Mouse (Mus musculus): ENCODE data around the gene Gpr176. TPM values are rescaled to one million over a fixed set of nuclear protein-coding genes. Genes with fewer than 3 reads are reported as not detected.
A peak's percentile ranks its signal among the peaks of the same experiment; 100 is the strongest.

Gene Gpr176
- polyA plus RNA-seq, 1 experiment from 2014 or later = 0.15 TPM

DNA sequence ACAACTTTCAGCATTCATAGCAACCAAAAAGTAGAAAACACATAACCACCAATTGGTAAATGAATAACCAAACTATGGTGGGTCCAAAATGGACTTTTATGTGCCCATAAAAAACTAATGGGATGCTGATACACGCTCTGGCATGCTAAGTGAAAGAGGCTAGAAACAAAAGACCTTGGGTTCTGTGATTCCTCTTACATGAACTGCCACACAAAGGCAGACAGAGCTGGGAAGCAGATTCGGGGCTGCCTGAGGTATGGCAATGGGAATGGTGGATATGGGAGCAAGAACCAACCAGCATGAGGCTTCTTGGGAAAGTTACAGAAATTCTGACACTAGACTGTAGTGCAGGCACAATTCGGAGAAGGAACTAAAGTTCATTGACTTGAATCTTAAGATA is 90.8 kb downstream of the Gpr176 start:
- Histone ChIP-seq H3K27me3 (ENCODE audit: low read depth, poor library complexity, severe bottlenecking) (0 out of 2 replicates have a peak, but pooled peaks cover 5% of the 10 kb centered on the region), H3K4me1 (no peaks in the 10 kb centered on the region), H3K36me3 (no peaks in the 10 kb centered on the region), H3K27ac (no peak overlapping the region), H3K4me3 (no peak overlapping the region), H3K9me3 (replicated peaks) (no peaks in the 10 kb centered on the region)
- no peak for DNase-seq (ENCODE audit: low spot score)
- 87% methylated on average over 3 of the region's 3 CpGs for WGBS

DNA sequence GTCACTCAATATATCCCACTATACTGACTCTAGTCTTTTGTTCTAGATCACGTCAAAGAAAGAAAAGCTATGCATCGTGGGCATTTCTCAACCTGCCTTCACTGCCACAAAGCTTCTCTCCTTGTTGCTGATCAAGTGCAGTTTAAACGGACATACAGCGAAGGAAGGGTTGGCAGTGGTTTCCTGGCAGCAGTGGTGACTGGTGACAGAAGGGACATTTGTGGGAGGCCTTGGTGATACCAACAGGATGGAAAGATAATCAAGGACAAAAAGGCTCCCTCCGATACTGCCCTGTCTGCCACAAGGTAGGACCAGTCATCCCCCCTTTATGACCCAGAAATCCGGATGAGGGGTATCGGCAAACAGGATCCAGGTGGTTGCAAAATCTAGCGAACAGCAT is 95.0 kb downstream of the Gpr176 start:
- WGBS = 94% methylated on average over 8 of the region's 8 CpGs

DNA sequence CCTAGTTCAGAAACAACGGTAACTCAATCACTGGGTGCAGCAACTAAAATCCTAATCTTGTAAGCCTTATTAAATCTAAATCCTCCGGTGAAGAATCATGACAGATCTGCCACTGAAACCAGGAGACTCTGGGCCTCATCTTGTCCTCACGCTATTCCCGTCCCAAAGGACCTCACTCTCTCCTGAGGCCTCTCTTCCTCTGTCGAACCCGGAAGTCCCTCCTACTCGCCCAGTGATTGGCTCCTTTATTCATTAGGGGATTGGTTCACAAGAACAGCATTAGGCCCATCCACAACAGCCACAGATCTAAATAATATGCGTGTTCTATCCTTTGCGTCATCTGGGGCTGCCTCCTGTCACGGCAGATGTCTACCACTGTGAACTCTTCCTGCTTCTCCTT is 101.6 kb downstream of the Gpr176 start:
- WGBS = 91% methylated on average over 10 of the region's 10 CpGs
- H3K4me1 ChIP-seq = no peaks in the 10 kb centered on the region

More for the DNA sequence above, 95.0 kb downstream of the Gpr176 start:
- Histone ChIP-seq H3K4me3 (no peak overlapping the region), H3K9me3 (replicated peaks) (no peaks in the 10 kb centered on the region), H3K4me1 (no peaks in the 10 kb centered on the region), H3K36me3 (no peaks in the 10 kb centered on the region), H3K27me3 (ENCODE audit: low read depth, poor library complexity, severe bottlenecking) (0 out of 2 replicates have a peak, but pooled peaks cover 3% of the 10 kb centered on the region), H3K27ac (no peak overlapping the region)
- no peak for DNase-seq (ENCODE audit: low spot score)

DNA sequence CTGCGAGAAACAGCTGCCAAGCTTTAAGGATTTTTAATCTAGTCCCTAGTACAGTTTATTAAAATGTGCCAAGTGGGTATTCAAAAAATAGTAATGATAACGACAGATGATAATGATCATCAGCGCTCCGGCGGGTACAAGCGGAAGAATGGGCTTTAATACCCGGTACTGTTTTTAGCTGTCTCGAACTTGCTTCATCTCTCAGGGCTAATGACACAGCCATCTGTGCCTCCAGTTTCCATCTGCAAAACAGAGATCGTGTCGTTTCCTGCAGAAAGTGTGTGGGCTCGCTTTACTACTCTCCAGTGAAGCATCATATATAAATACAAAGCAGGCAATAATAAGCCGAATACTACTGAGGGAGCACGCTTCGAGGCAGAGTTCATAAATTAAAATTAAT is 103.0 kb downstream of the Gpr176 start:
- 94% methylated on average over 14 of the region's 14 CpGs for WGBS
- Histone ChIP-seq H3K9me3 (replicated peaks) (no peaks in the 10 kb centered on the region), H3K27ac (no peak overlapping the region), H3K27me3 (ENCODE audit: low read depth, poor library complexity, severe bottlenecking) (no peaks in the 10 kb centered on the region), H3K4me3 (no peak overlapping the region), H3K36me3 (no peaks in the 10 kb centered on the region), H3K4me1 (no peaks in the 10 kb centered on the region)
- DNase-seq (ENCODE audit: low spot score) = no peak

More for the DNA sequence above, 101.6 kb downstream of the Gpr176 start:
- Histone ChIP-seq H3K9me3 (replicated peaks) (no peaks in the 10 kb centered on the region), H3K27me3 (ENCODE audit: low read depth, poor library complexity, severe bottlenecking) (no peaks in the 10 kb centered on the region), H3K36me3 (no peaks in the 10 kb centered on the region), H3K4me3 (no peak overlapping the region), H3K27ac (no peak overlapping the region)
- no peak for DNase-seq (ENCODE audit: low spot score)

DNA sequence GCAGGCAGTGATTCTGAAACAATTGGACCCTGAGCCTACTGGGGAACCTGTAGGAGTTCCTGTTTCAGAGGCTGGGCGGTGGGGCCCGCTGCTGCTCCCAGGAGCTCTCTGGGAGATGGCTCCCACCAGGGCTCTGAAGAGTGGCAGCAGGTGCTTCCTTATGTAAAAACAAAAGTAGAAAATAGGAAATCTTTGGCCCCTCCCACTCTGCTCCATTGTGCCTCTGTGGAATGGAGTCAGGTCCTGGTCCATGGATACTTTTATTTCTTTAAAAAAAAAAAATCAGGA is 109.4 kb downstream of the Gpr176 start:
- WGBS = 58% methylated on average over 2 of the region's 2 CpGs

DNA sequence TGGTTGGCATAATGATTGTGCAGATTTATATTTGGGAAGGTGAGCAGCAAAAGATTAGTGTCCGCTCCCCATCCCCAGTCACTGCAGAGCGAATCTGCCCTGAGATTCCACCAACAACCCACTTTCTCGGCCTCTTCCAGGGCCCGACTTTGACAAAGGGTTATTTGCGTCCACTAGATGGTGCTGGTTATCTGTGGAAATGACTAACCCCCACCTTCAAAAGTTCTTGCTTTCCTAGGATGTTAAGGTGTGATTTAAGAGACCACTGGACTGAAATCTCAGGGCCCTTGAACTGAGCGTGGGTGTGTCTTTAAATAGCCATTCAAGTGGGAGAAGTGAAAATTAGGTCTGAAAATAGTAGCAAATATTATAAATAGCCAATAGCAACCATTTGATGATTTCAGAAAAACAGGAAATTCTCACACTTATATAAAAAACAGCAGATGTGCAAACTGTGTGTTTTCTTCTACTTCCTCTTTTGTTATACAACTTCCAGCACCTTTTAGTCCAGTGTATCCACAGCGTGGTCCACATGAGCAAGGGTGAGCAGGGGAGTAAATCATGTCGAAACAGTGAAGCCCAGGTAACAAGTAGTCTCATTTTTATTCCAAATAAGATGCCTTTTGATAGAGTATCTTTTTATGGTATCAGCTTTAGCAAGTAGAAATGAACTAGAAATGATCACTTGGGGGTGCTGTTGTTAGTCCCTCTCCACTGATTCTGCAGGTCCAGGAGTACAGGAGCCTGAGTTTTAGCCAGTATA is 109.9 kb downstream of the Gpr176 start:
- DNase-seq (ENCODE audit: low spot score) = peak; percentile 48
- H3K4me3 ChIP-seq = no peak overlapping the region
- no peaks in the 10 kb centered on the region for H3K9me3 ChIP-seq (replicated peaks)
- H3K36me3 ChIP-seq = no peaks in the 10 kb centered on the region
- H3K27me3 ChIP-seq (ENCODE audit: low read depth, poor library complexity, severe bottlenecking) = no peaks in the 10 kb centered on the region
- WGBS = 21% methylated on average over 8 of the region's 8 CpGs
- no peak overlapping the region for H3K27ac ChIP-seq
- no peaks in the 10 kb centered on the region for H3K4me1 ChIP-seq

More for the DNA sequence above, 109.4 kb downstream of the Gpr176 start:
- Histone ChIP-seq H3K9me3 (replicated peaks) (no peaks in the 10 kb centered on the region), H3K36me3 (no peaks in the 10 kb centered on the region), H3K27me3 (ENCODE audit: low read depth, poor library complexity, severe bottlenecking) (no peaks in the 10 kb centered on the region), H3K4me1 (no peaks in the 10 kb centered on the region), H3K4me3 (no peak overlapping the region), H3K27ac (no peak overlapping the region)
- DNase-seq (ENCODE audit: low spot score) = no peak

DNA sequence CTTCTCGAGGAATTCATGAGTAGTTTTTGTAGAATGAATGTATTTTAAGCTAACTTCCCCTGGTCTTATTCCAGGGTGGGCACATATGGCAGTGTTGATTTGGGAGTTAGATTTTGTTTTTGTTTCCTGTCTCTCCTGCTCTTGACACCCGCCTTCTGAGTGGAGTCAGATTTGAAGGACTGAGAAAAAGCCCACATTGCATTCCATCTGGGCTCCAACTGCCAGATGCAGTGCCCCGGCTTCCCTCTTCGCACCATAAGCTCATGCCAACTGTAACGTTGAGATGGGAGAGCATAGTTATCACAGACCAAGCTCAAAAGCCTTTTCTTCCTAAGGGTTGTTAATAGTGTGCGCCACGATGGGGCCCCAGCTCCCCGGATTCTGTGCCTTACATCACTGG is 110.5 kb downstream of the Gpr176 start:
- H3K27ac ChIP-seq = no peak overlapping the region
- no peaks in the 10 kb centered on the region for H3K27me3 ChIP-seq (ENCODE audit: low read depth, poor library complexity, severe bottlenecking)
- H3K4me3 ChIP-seq = no peak overlapping the region
- no peaks in the 10 kb centered on the region for H3K4me1 ChIP-seq
- 69% methylated on average over 8 of the region's 8 CpGs for WGBS
- no peaks in the 10 kb centered on the region for H3K36me3 ChIP-seq
- no peak for DNase-seq (ENCODE audit: low spot score)
- no peaks in the 10 kb centered on the region for H3K9me3 ChIP-seq (replicated peaks)

DNA sequence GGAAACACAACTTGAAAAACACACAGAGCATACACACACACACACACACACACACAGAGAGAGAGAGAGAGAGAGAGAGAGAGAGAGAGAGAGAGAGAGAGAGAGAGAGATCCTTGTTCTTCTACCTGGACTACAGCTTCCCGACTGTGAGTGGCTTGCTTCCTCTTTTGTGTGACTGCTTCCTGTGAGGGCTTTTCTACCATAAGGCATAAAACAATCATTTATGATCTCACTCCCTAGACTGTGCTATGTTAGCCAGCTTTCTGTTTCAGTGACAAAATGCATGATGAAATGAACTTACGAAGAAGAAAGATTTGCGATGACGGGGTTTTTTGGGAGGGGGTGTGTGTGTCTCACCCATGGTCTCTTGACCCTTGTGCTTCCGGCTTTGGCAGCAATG is 113.5 kb downstream of the Gpr176 start:
- no peak overlapping the region for H3K4me3 ChIP-seq
- WGBS = 83% methylated on average over 5 of the region's 5 CpGs

DNA sequence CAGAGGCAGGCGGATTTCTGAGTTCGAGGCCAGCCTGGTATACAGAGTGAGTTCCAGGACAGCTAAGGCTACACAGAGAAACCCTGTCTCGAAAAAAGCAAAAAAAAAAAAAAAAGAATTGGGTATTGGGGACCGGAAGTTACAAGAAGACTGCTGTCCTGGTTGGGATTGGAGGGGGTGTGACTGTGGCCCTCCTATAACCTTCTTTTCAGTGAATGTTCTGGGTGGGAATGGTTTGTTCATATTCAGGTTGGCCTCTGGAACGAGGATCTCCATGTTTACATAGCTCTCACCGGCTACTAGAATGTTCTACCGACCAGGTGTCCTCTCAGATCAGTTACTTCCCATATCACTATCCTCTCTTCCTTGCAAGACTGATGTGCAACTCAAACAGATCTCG is 116.1 kb downstream of the Gpr176 start:
- Histone ChIP-seq H3K27me3 (ENCODE audit: low read depth, poor library complexity, severe bottlenecking) (peaks cover 3% of the 10 kb centered on the region; the same call in 1 of the 2 replicates), H3K4me3 (peak overlapping the region; percentile 63), H3K9me3 (replicated peaks) (no peaks in the 10 kb centered on the region), H3K27ac (no peak overlapping the region), H3K36me3 (no peaks in the 10 kb centered on the region), H3K4me1 (peaks cover 10% of the 10 kb centered on the region)
- no peak for DNase-seq (ENCODE audit: low spot score)
- WGBS = 79% methylated on average over 8 of the region's 8 CpGs

More for the DNA sequence above, 113.5 kb downstream of the Gpr176 start:
- no peaks in the 10 kb centered on the region for H3K9me3 ChIP-seq (replicated peaks)
- no peak for DNase-seq (ENCODE audit: low spot score)
- no peaks in the 10 kb centered on the region for H3K36me3 ChIP-seq
- no peaks in the 10 kb centered on the region for H3K27me3 ChIP-seq (ENCODE audit: low read depth, poor library complexity, severe bottlenecking)
- H3K27ac ChIP-seq = no peak overlapping the region
- peaks cover 6% of the 10 kb centered on the region for H3K4me1 ChIP-seq

DNA sequence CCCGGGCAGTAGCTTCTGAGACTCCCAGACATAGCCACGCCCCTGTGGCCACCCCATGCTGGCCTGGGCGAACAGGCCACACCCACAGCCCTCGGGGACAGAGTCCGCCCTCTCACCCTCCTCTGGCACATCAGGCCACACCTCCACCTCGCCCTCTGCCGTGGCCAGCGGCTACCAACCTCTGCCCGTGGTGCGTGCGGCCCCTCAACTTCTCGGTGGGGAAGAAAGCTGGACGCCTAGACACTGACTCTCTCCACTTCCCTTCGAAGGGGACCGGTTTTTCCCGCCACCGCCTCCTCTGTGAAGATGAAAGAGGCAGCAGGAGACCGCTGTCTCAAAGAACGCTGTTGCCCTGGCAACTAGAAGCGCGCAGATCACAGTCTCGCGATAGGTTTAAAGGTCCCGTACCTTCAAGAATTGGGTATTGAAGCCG is 116.6 kb downstream of the Gpr176 start, which contains the start of gene Fsip1:
Fsip1 (minus strand) TSS at position 346 of the 433 bp plus-strand sequence.
- Histone ChIP-seq H3K27me3 (ENCODE audit: low read depth, poor library complexity, severe bottlenecking) (peaks cover 3% of the 10 kb centered on the region; the same call in 1 of the 2 replicates), H3K4me1 (peaks cover 10% of the 10 kb centered on the region), H3K9me3 (replicated peaks) (no peaks in the 10 kb centered on the region), H3K27ac (peak within 1 kb of the TSS; percentile 81), H3K4me3 (peak within 1 kb of the TSS; percentile 63), H3K36me3 (no peaks in the 10 kb centered on the region)
- DNase-seq (ENCODE audit: low spot score) = peak; percentile 82
- 2% methylated on average over 25 of the region's 25 CpGs for WGBS

DNA sequence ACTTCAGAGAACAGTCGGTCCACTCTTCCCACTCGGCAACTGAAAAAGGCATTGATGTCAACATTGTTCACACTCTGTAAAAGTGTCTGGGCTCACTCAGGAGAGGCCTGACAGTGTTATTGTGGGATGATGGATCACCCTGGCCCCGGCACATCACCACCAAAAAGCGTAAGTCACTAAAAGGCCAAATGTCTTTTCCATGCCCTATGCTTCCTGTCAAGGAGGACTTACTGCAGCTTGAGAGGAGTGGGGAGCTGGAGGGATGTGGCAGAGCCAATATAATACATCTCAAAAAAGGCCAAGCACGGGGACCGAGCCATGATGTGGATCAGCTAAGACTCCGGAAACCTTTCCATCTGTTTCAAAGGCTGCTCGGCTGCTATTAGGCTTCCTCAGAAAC is 118.7 kb downstream of the Gpr176 start:
- WGBS = 38% methylated on average over 8 of the region's 8 CpGs
- DNase-seq (ENCODE audit: low spot score) = no peak
- Histone ChIP-seq H3K27me3 (ENCODE audit: low read depth, poor library complexity, severe bottlenecking) (peaks cover 3% of the 10 kb centered on the region; the same call in 1 of the 2 replicates), H3K27ac (no peak overlapping the region), H3K4me3 (no peak overlapping the region), H3K4me1 (peaks cover 10% of the 10 kb centered on the region), H3K36me3 (no peaks in the 10 kb centered on the region), H3K9me3 (replicated peaks) (no peaks in the 10 kb centered on the region)

DNA sequence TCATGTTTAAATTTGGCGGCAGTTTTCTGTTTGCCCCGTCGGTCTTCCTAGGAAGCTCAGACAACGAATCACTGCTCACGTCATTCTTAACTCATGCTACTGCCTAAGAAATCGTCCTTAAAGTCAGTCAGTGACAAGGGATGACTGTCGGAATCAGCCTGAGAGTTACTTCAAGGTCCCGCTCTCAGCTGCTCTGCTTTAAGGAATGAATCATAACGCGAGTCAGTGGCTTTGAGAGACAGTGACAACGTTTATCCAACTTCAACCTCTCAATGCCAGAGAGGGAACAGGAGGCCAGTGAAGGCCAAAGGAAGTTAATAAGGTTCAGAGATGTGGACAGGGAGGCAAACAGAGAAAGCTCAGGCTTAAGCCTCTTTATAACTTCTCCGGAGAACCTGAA is 124.3 kb downstream of the Gpr176 start:
- no peaks in the 10 kb centered on the region for H3K27me3 ChIP-seq (ENCODE audit: low read depth, poor library complexity, severe bottlenecking)
- DNase-seq (ENCODE audit: low spot score) = no peak
- H3K4me3 ChIP-seq = no peak overlapping the region
- H3K36me3 ChIP-seq = no peaks in the 10 kb centered on the region
- H3K9me3 ChIP-seq (replicated peaks) = no peaks in the 10 kb centered on the region
- WGBS = 84% methylated on average over 12 of the region's 12 CpGs
- no peak overlapping the region for H3K27ac ChIP-seq
- H3K4me1 ChIP-seq = no peaks in the 10 kb centered on the region

DNA sequence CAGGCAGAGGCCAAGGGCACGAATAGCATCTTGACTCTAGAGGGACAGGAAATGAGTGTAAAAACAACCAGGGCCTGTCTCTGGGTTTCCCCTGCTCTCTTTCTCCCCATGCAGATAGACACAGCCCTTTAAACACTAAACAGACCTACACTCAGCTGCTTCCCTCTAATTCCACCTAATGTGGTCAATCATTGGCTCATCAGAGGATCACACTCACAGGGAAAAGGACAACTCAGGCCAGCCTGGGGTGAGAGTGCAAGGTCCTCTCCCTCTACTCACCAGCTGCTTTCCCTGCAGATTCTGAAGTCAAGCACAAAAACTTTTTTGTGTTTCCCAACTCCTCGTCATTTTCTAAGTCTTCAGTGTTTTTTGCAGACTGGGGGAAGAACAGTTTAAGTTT is 125.2 kb downstream of the Gpr176 start:
- Histone ChIP-seq H3K27ac (no peak overlapping the region), H3K9me3 (replicated peaks) (no peaks in the 10 kb centered on the region), H3K4me3 (no peak overlapping the region), H3K4me1 (no peaks in the 10 kb centered on the region), H3K36me3 (no peaks in the 10 kb centered on the region), H3K27me3 (ENCODE audit: low read depth, poor library complexity, severe bottlenecking) (no peaks in the 10 kb centered on the region)
- WGBS = 60% methylated on average over 2 of the region's 2 CpGs
- no peak for DNase-seq (ENCODE audit: low spot score)

DNA sequence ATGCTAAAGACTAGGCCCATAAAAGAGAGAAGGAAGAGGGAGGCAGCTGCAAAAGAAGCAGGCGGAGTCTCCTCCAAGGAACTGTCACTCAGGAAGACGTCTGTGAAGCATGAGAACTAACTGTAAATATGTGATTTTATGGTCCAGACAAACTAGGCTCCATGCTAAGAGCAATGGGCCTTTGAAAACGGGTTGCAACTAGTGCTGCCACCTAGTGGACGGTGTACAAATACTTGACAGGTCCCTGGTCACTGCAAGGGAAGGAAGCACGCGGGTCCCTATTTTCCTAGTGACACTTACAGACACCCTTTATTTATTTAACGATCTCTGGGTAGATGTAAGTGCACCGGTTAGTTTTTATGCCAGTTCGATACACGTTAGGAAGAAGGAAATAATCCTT is 127.3 kb downstream of the Gpr176 start:
- Histone ChIP-seq H3K27ac (no peak overlapping the region), H3K9me3 (replicated peaks) (no peaks in the 10 kb centered on the region), H3K27me3 (ENCODE audit: low read depth, poor library complexity, severe bottlenecking) (no peaks in the 10 kb centered on the region), H3K4me1 (no peaks in the 10 kb centered on the region), H3K36me3 (no peaks in the 10 kb centered on the region), H3K4me3 (no peak overlapping the region)
- peak; percentile 85 for DNase-seq (ENCODE audit: low spot score)
- WGBS = 13% methylated on average over 10 of the region's 10 CpGs

Measured in limb, embryonic 10.5 days (tissue).